Mouse (Mus musculus): ENCODE results near the gene Fam124a. TPM values are rescaled to one million over a fixed set of nuclear protein-coding genes. Genes with fewer than 3 reads are reported as not detected.
"Not testable (repeated sequence)": the region's sequence is repeated elsewhere in the genome, so short reads cannot be mapped to it uniquely, and the experiment has no call there.

Gene Fam124a
- polyA plus RNA-seq, 1 experiment, result not detected

- H3K27me3 ChIP-seq (replicated peaks), result peaks cover 4% of the 10 kb centered on the region
- H3K4me3 ChIP-seq (replicated peaks), result no peak overlapping the region
- H3K36me3 ChIP-seq (replicated peaks; ENCODE audit: low read length), result no peaks in the 10 kb centered on the region
- no peak for TF ChIP-seq GATA1 (IDR thresholded peaks at IDR 0.05; ENCODE audit: borderline replicate concordance, low read length)
- no peaks in the 10 kb centered on the region for H3K4me1 ChIP-seq
- H3K9me3 ChIP-seq, result peaks cover 15% of the 10 kb centered on the region
Measured at GRCm38 (mm10) chr14:62546746-62547145, 8.8 kb upstream of the Fam124a start.

GRCm38 (mm10) chr14:62550121-62550520, 5.4 kb upstream of the Fam124a start:
- peaks cover 3% of the 10 kb centered on the region; the same call in 1 of the 2 replicates for H3K9me3 ChIP-seq
- H3K4me3 ChIP-seq (replicated peaks), result no peak overlapping the region
- H3K36me3 ChIP-seq (replicated peaks; ENCODE audit: low read length), result no peaks in the 10 kb centered on the region
- no peak for TF ChIP-seq FLI1 (IDR thresholded peaks at IDR 0.05; ENCODE audit: low read length)
- no peak for TF ChIP-seq GATA1 (IDR thresholded peaks at IDR 0.05; ENCODE audit: borderline replicate concordance, low read length)
- H3K4me1 ChIP-seq, result peaks cover 2% of the 10 kb centered on the region
- peaks cover 25% of the 10 kb centered on the region for H3K27me3 ChIP-seq (replicated peaks)

- H3K4me1 ChIP-seq, result peaks cover 13% of the 10 kb centered on the region
- peaks cover 51% of the 10 kb centered on the region for H3K27me3 ChIP-seq (replicated peaks)
- TF ChIP-seq GATA1 (IDR thresholded peaks at IDR 0.05; ENCODE audit: borderline replicate concordance, low read length) (no peak), FLI1 (IDR thresholded peaks at IDR 0.05; ENCODE audit: low read length) (no peak)
- no peaks in the 10 kb centered on the region for H3K36me3 ChIP-seq (replicated peaks; ENCODE audit: low read length)
- H3K4me3 ChIP-seq (replicated peaks), result no peak overlapping the region
- H3K9me3 ChIP-seq, result 0 out of 2 replicates have a peak, but pooled peaks cover 2% of the 10 kb centered on the region
Measured at GRCm38 (mm10) chr14:62552771-62553170, 2.8 kb upstream of the Fam124a start.

- TF ChIP-seq FLI1 (IDR thresholded peaks at IDR 0.05; ENCODE audit: low read length) (no peak), GATA1 (IDR thresholded peaks at IDR 0.05; ENCODE audit: borderline replicate concordance, low read length) (no peak)
- Histone ChIP-seq H3K36me3 (replicated peaks; ENCODE audit: low read length) (no peaks in the 10 kb centered on the region), H3K27me3 (replicated peaks) (peaks cover 56% of the 10 kb centered on the region), H3K4me3 (replicated peaks) (no peak overlapping the region), H3K4me1 (peaks cover 13% of the 10 kb centered on the region), H3K9me3 (0 out of 2 replicates have a peak, but pooled peaks cover 2% of the 10 kb centered on the region)
Measured at GRCm38 (mm10) chr14:62553786-62554185, 1.8 kb upstream of the Fam124a start.

- no peak for TF ChIP-seq FLI1 (IDR thresholded peaks at IDR 0.05; ENCODE audit: low read length)
- no peak for TF ChIP-seq GATA1 (IDR thresholded peaks at IDR 0.05; ENCODE audit: borderline replicate concordance, low read length)
- H3K4me1 ChIP-seq, result peaks cover 13% of the 10 kb centered on the region
- H3K27me3 ChIP-seq (replicated peaks), result peaks cover 61% of the 10 kb centered on the region
- peak overlapping the region; percentile 91 for H3K4me3 ChIP-seq (replicated peaks)
- H3K9me3 ChIP-seq, result 0 out of 2 replicates have a peak, but pooled peaks cover 2% of the 10 kb centered on the region
- no peaks in the 10 kb centered on the region for H3K36me3 ChIP-seq (replicated peaks; ENCODE audit: low read length)
Measured at GRCm38 (mm10) chr14:62555840-62556810, 588 bp downstream of the Fam124a start.

GRCm38 (mm10) chr14:62557111-62557510, 1.6 kb downstream of the Fam124a start:
- Histone ChIP-seq H3K4me3 (replicated peaks) (no peak overlapping the region), H3K4me1 (peaks cover 13% of the 10 kb centered on the region), H3K27me3 (replicated peaks) (peaks cover 59% of the 10 kb centered on the region), H3K36me3 (replicated peaks; ENCODE audit: low read length) (no peaks in the 10 kb centered on the region), H3K9me3 (0 out of 2 replicates have a peak, but pooled peaks cover 2% of the 10 kb centered on the region)
- no peak for TF ChIP-seq FLI1 (IDR thresholded peaks at IDR 0.05; ENCODE audit: low read length)
- no peak for TF ChIP-seq GATA1 (IDR thresholded peaks at IDR 0.05; ENCODE audit: borderline replicate concordance, low read length)

- Histone ChIP-seq H3K27me3 (replicated peaks) (peaks cover 27% of the 10 kb centered on the region), H3K9me3 (no peaks in the 10 kb centered on the region), H3K4me3 (replicated peaks) (no peak overlapping the region), H3K36me3 (replicated peaks; ENCODE audit: low read length) (no peaks in the 10 kb centered on the region), H3K4me1 (no peaks in the 10 kb centered on the region)
- TF ChIP-seq GATA1 (IDR thresholded peaks at IDR 0.05; ENCODE audit: borderline replicate concordance, low read length) (no peak), FLI1 (IDR thresholded peaks at IDR 0.05; ENCODE audit: low read length) (no peak)
Measured at GRCm38 (mm10) chr14:62561875-62562748, 6.6 kb downstream of the Fam124a start.

- H3K9me3 ChIP-seq, result no peaks in the 10 kb centered on the region
- no peaks in the 10 kb centered on the region for H3K36me3 ChIP-seq (replicated peaks; ENCODE audit: low read length)
- no peaks in the 10 kb centered on the region for H3K4me1 ChIP-seq
- peaks cover 15% of the 10 kb centered on the region for H3K27me3 ChIP-seq (replicated peaks)
- TF ChIP-seq GATA1 (IDR thresholded peaks at IDR 0.05; ENCODE audit: borderline replicate concordance, low read length) (no peak), FLI1 (IDR thresholded peaks at IDR 0.05; ENCODE audit: low read length) (no peak)
- no peak overlapping the region for H3K4me3 ChIP-seq (replicated peaks)
Measured at GRCm38 (mm10) chr14:62563679-62564078, 8.1 kb downstream of the Fam124a start.

- not testable (repeated sequence) for H3K4me3 ChIP-seq (replicated peaks); H3K9me3 ChIP-seq; H3K27me3 ChIP-seq (replicated peaks); H3K4me1 ChIP-seq; H3K36me3 ChIP-seq (replicated peaks; ENCODE audit: low read length)
Measured at GRCm38 (mm10) chr14:62566821-62567220, 11.3 kb downstream of the Fam124a start, which contains the start of gene Gm4131. Gene Gm4131 (minus strand): TSS chr14:62566921.

Data from megakaryocyte, embryonic 14.5 days (primary cell).